Mouse (Mus musculus) liver, adult 2 months (tissue): ENCODE measurements around the gene Arl6. TPM values are rescaled to one million over a fixed set of nuclear protein-coding genes. Genes with fewer than 3 reads are reported as not detected.

ENCODE experiments used
- DNase-seq: peaks from one replicate; pipeline ENCODE4 v3.0.0-alpha.2; 2011; ENCODE audit warnings: low read depth, low spot score; ENCODE audit errors: extremely low read depth
- H3K27ac ChIP-seq: fragments of 200-500 bp; replicated peaks from 2 replicates; pipeline ENCODE4 v1.5.1; 2012; ENCODE audit warnings: low read depth, mild to moderate bottlenecking, control low read depth, inconsistent platforms, low read length; ENCODE audit not compliant: insufficient read depth
- H3K27me3 ChIP-seq: fragments of 200-500 bp; 2 replicates; pipeline ENCODE4 v1.6.1; 2012; ENCODE audit warnings: mild to moderate bottlenecking, moderate library complexity, low read length, inconsistent platforms; ENCODE audit not compliant: control insufficient read depth, insufficient read depth
- H3K36me3 ChIP-seq: fragments of 200-500 bp; 2 replicates; pipeline ENCODE4 v1.6.1; 2012; ENCODE audit warnings: low read length, inconsistent platforms; ENCODE audit not compliant: control insufficient read depth, insufficient read depth
- H3K4me1 ChIP-seq: fragments of 200-500 bp; 2 replicates; pipeline ENCODE4 v1.6.1; 2011; ENCODE audit warnings: low read length; ENCODE audit not compliant: control insufficient read depth, insufficient read depth
- H3K4me3 ChIP-seq: fragments of 200-500 bp; 2 replicates; pipeline ENCODE4 v1.5.1; 2011; ENCODE audit warnings: low read depth, mild to moderate bottlenecking, control low read depth, low read length, moderate library complexity; ENCODE audit not compliant: insufficient read depth
- H3K79me2 ChIP-seq: fragments of 200-500 bp; 2 replicates; pipeline ENCODE4 v1.6.1; 2012; ENCODE audit warnings: inconsistent platforms, mild to moderate bottlenecking, low read length, moderate library complexity; ENCODE audit not compliant: control insufficient read depth, insufficient read depth
- H3K9ac ChIP-seq: fragments of 200-500 bp; 2 replicates; pipeline ENCODE4 v1.6.1; 2012; ENCODE audit warnings: low read depth, mild to moderate bottlenecking, control low read depth, inconsistent platforms, low read length
- CTCF ChIP-seq: fragments of 200-500 bp; IDR thresholded peaks from 2 replicates; pipeline ENCODE4 v1.5.1; 2011; ENCODE audit warnings: low read depth, low read length, control low read depth
- POLR2A ChIP-seq: fragments of 200-500 bp; IDR thresholded peaks from 2 replicates; pipeline ENCODE4 v1.6.1; 2011; ENCODE audit warnings: low read length, control low read depth; ENCODE audit not compliant: insufficient read depth; ENCODE audit errors: extremely low read depth
- WGBS: fragments of 180-500 bp; shearing (Covaris S2); methylation state at CpG from one replicate; pipeline ENCODE4 v1.1.7; 2018; 5-methylcytosine and 5-hydroxymethylcytosine counted together
- polyA plus RNA-seq: library from polyadenylated mRNA; depleted of rRNA; stranded (reverse); fragments of >200 nt; gene quantifications from 2 replicates; pipeline ENCODE4 v1.2.3, GENCODE M21; 2012; rRNA removed
- total RNA-seq: library from RNA; depleted of rRNA; stranded (reverse); fragments of >200 nt; gene quantifications from 2 replicates; pipeline ENCODE4 v1.2.3, GENCODE M21; 2014; rRNA removed

The Arl6 gene
- total and polyA plus RNA-seq, 2 experiments: 0.39 to 3.8 TPM

- H3K9ac ChIP-seq: no peak overlapping the region
- H3K27me3 ChIP-seq: no peaks in the 10 kb centered on the region
- no peaks in the 10 kb centered on the region; the same call in none of the 2 replicates for H3K4me1 ChIP-seq
- TF ChIP-seq CTCF (no peak), POLR2A (no peak)
- H3K79me2 ChIP-seq: peaks cover 7% of the 10 kb centered on the region; the same call in 1 of the 2 replicates
- WGBS: 84% methylated on average over 8 of the region's 8 CpGs
- H3K4me3 ChIP-seq: no peak overlapping the region
- H3K36me3 ChIP-seq: peaks cover 4% of the 10 kb centered on the region
- H3K27ac ChIP-seq: no peak overlapping the region
- DNase-seq: no peak
These were observed 69.4 kb downstream of the Arl6 start for GRCm38 (mm10) chr16:59569837-59570236.

GRCm38 (mm10) chr16:59567721-59568381 lies 71.3 kb downstream of the Arl6 start:
- peaks cover 7% of the 10 kb centered on the region; the same call in 1 of the 2 replicates for H3K79me2 ChIP-seq
- no peaks in the 10 kb centered on the region for H3K27me3 ChIP-seq
- no peaks in the 10 kb centered on the region; the same call in none of the 2 replicates for H3K4me1 ChIP-seq
- 73% methylated on average over 10 of the region's 10 CpGs for WGBS
- TF ChIP-seq CTCF (no peak), POLR2A (no peak)
- no peak overlapping the region for H3K9ac ChIP-seq
- H3K27ac ChIP-seq: no peak overlapping the region
- H3K36me3 ChIP-seq: peaks cover 7% of the 10 kb centered on the region
- DNase-seq: no peak
- H3K4me3 ChIP-seq: no peak overlapping the region

- Histone ChIP-seq H3K9ac (no peak overlapping the region), H3K4me3 (no peak overlapping the region), H3K4me1 (no peaks in the 10 kb centered on the region; the same call in none of the 2 replicates), H3K79me2 (peaks cover 7% of the 10 kb centered on the region; the same call in 1 of the 2 replicates), H3K27me3 (no peaks in the 10 kb centered on the region), H3K27ac (no peak overlapping the region), H3K36me3 (peaks cover 7% of the 10 kb centered on the region)
- TF ChIP-seq POLR2A (no peak), CTCF (no peak)
- DNase-seq: no peak
- 94% methylated on average over 4 of the region's 4 CpGs for WGBS
These were observed 72.8 kb downstream of the Arl6 start for GRCm38 (mm10) chr16:59566437-59566836.

- Histone ChIP-seq H3K79me2 (peaks cover 7% of the 10 kb centered on the region; the same call in 1 of the 2 replicates), H3K27me3 (no peaks in the 10 kb centered on the region), H3K4me1 (no peaks in the 10 kb centered on the region; the same call in none of the 2 replicates), H3K36me3 (peaks cover 7% of the 10 kb centered on the region), H3K4me3 (no peak overlapping the region), H3K9ac (no peak overlapping the region), H3K27ac (no peak overlapping the region)
- TF ChIP-seq CTCF (no peak), POLR2A (no peak)
- WGBS: 95% methylated on average over 2 of the region's 2 CpGs
- DNase-seq: no peak
These were observed 73.6 kb downstream of the Arl6 start for GRCm38 (mm10) chr16:59565631-59566030.

GRCm38 (mm10) chr16:59564025-59564424 lies 75.2 kb downstream of the Arl6 start:
- no peak for TF ChIP-seq POLR2A
- no peak for TF ChIP-seq CTCF
- no peak for DNase-seq
- Histone ChIP-seq H3K36me3 (peaks cover 16% of the 10 kb centered on the region), H3K27ac (no peak overlapping the region), H3K4me3 (no peak overlapping the region), H3K27me3 (no peaks in the 10 kb centered on the region), H3K79me2 (peaks cover 7% of the 10 kb centered on the region; the same call in 1 of the 2 replicates), H3K4me1 (no peaks in the 10 kb centered on the region; the same call in 1 of the 2 replicates), H3K9ac (no peak overlapping the region)
- 95% methylated on average over 5 of the region's 5 CpGs for WGBS

Other genes with a start within 250 kb of the Arl6 start
- not detected in 2 replicates for gene Gabrr3, start 232.1 kb downstream of the Arl6 start, total RNA-seq
- not detected in 2 replicates for gene Gabrr3, start 232.1 kb downstream of the Arl6 start, polyA plus RNA-seq
- 11.8 and 14.2 TPM in 2 replicates for gene Riox2, start 167.6 kb downstream of the Arl6 start, total RNA-seq
- 4.4 and 5.1 TPM in 2 replicates for gene Riox2, start 167.6 kb downstream of the Arl6 start, polyA plus RNA-seq
- 4.1 and 5.5 TPM in 2 replicates for gene Crybg3, start 38.4 kb downstream of the Arl6 start, total RNA-seq
- gene Crybg3, start 38.4 kb downstream of the Arl6 start, polyA plus RNA-seq: 1.1 and 3.0 TPM in 2 replicates